Mouse (Mus musculus) activated CD4-positive, CD25-positive, alpha-beta regulatory T cell, adult 9 weeks (primary cell): ENCODE results near the gene Ankrd22. TPM values are rescaled to one million over a fixed set of nuclear protein-coding genes. Genes with fewer than 3 reads are reported as not detected.

Source experiments
- polyA plus RNA-seq: library from polyadenylated mRNA; unstranded; fragments of 100-300 nt; shearing (Covaris generic); gene quantifications from one replicate; pipeline ENCODE4 v1.2.1, GENCODE M21; 2017

Gene Ankrd22
- polyA plus RNA-seq, result 0.17 TPM

DNA sequence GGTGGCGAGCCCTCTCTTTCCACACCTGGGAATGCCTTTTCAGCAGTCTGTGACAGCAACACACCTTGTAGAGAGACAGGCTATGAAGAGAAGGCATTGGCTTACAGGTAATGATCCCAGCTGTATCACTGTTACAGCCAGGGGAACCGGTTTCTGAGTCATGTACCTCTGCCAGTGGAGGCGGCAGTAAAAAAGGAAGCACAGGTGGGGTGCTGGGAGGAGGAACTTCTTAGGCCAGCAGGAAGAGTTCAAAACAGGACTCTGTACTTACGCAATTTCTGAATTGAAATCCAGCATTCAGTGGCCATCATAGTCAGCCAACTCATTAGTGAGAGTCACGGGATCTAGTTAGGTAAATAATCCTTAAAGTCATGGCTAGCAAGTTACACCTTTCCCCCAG, at the start of gene Ankrd22:
Gene Ankrd22 (minus strand): TSS at position 163 of the 400 bp plus-strand sequence.

DNA sequence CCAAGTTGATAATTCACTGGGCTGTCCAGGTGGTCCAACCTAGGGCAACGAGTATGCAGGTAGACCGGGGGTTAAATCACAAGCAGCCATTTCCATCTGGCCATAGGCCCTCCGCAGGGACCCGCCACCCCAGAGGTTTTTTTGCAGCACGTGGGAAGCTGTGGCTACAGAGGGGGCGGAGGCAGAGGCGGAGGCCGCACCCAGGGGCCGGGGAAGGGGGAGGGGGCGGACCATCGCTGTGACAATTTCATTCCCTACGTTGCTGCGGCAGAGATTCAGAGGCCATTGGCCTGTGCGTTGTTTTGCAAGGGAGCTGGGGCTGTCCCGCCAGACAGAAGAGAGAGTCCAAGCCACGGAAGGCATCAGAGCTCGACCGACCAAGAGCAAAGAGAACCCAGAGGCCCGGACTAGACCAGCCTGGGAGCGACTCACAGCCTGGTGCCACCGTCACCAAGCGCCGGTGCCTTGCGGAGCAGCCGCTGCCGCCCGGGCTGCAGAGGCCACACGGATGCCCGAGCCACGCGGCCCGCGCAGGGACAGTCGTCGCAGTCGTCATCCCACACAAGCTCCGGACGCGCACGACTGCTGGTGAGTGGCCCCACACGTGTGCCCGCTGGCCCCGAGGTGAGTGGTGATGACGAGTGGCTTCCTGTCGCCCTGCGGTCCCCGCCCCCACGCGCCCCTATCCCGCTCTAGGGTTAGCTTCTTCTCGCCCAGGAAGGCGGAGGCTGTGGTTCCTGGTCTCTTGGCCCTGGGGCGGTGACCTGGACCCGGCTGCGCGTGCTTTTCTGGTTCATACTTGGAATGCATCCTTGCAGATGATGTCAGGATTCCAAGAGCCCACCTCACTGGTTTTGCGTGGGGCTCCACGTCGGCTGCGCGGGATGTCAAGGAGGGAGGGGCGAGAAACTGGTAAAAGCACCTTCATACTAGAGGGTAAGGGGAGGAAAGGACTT, 26.4 kb upstream of the Ankrd22 start, which contains the start of gene Stambpl1:
Gene Stambpl1 (plus strand): TSS at position 222 of the 956 bp plus-strand sequence.

DNA sequence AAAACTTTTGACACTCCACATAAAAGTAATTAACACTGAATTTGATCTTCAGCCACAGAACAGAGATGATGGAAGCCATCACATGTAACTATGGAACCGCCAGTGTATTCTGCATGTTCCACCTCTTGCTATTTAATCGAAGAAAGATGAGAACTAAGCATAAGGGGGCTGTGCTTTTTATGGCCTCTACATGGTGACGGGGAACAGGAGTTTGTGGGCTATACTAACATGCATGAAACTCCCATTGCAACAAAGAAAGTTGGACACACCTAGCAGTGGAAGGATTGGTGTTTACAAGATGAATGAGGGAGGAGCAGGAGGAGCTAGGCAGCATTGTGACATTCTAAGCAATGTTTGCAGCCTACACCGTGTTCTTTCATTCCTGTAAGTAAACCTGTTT, 65.2 kb downstream of the Ankrd22 start, which contains the start of gene Lipm:
Gene Lipm (plus strand): TSS at position 301 of the 400 bp plus-strand sequence.

Other genes starting within 250 kb of the Ankrd22 start
- not detected for gene Lipf, start 204.9 kb downstream of the Ankrd22 start, polyA plus RNA-seq
- not detected for gene Lipk, start 157.8 kb downstream of the Ankrd22 start, polyA plus RNA-seq
- not detected for gene Lipn, start 98.7 kb downstream of the Ankrd22 start, polyA plus RNA-seq
- not detected for gene Lipm, start 65.1 kb downstream of the Ankrd22 start, polyA plus RNA-seq
- 106 TPM for gene Stambpl1, start 26.2 kb upstream of the Ankrd22 start, polyA plus RNA-seq
- gene Acta2, start 89.5 kb upstream of the Ankrd22 start, polyA plus RNA-seq, result not detected
- gene Fas, start 124.6 kb upstream of the Ankrd22 start, polyA plus RNA-seq, result 128 TPM